ENCODE assay signal across 8 mouse cellular contexts in genomic region chr2:79635426-79636291, GRCm38 (mm10). TPM values are rescaled to one million over a fixed set of nuclear protein-coding genes. Genes with fewer than 3 reads are reported as not detected.
DNase-seq lines count a peak whose midpoint lies in the region; ATAC-seq and TF ChIP-seq lines count a peak whose summit lies in the region.

No protein-coding gene starts in this region.

- TF ChIP-seq EP300 in heart, adult 2 months (IDR thresholded peaks at IDR 0.05; ENCODE audit: insufficient read depth, low read depth, low read length): peak; percentile 67; the same call in 1 of the 2 replicates

- H3K27me3 ChIP-seq in embryonic facial prominence, embryonic 11.5 days (ENCODE audit: control insufficient read depth, insufficient read depth, low read length): no peaks in the 10 kb centered on the region
- H3K27me3 ChIP-seq in heart, adult 2 months (ENCODE audit: control insufficient read depth, insufficient read depth, low read length): no peaks in the 10 kb centered on the region
- no peaks in the 10 kb centered on the region for H3K27me3 ChIP-seq in kidney, adult 2 months (replicated peaks; ENCODE audit: control insufficient read depth, insufficient read depth, low read length)
- no peaks in the 10 kb centered on the region for H3K27me3 ChIP-seq in limb, embryonic 14.5 days (ENCODE audit: control insufficient read depth, insufficient read depth, low read length)
- H3K27me3 ChIP-seq in midbrain, embryonic 16.5 days (ENCODE audit: control insufficient read depth, insufficient read depth, low read depth, low read length): no peaks in the 10 kb centered on the region

- peak overlapping the region; percentile 6; the same call in 1 of the 2 replicates for H3K27ac ChIP-seq in embryonic facial prominence, embryonic 11.5 days (replicated peaks; ENCODE audit: low read depth, low read length)
- H3K27ac ChIP-seq in heart, adult 2 months: peak overlapping the region; percentile 96
- peak overlapping the region; percentile 97 for H3K27ac ChIP-seq in kidney, adult 2 months (ENCODE audit: insufficient read depth, low read depth, low read length)
- H3K27ac ChIP-seq in limb, embryonic 14.5 days (replicated peaks; ENCODE audit: low read depth, low read length): peak overlapping the region; percentile 74
- peak overlapping the region; percentile 82 for H3K27ac ChIP-seq in midbrain, embryonic 16.5 days (ENCODE audit: low read length)

- ATAC-seq in embryonic facial prominence, embryonic 11.5 days (replicated peaks; ENCODE audit: insufficient number of reproducible peaks, low FRiP score, low TSS enrichment, low read depth): peak; percentile 87
- ATAC-seq in limb, embryonic 14.5 days (ENCODE audit: low FRiP score, low read depth): no peak
- peak; percentile 92 for ATAC-seq in midbrain, embryonic 16.5 days

- H3K9ac ChIP-seq in embryonic facial prominence, embryonic 11.5 days (replicated peaks; ENCODE audit: low read length): peak overlapping the region; percentile 77
- peak overlapping the region; percentile 95 for H3K9ac ChIP-seq in heart, adult 2 months (ENCODE audit: low read depth, low read length)
- peak overlapping the region; percentile 81 for H3K9ac ChIP-seq in limb, embryonic 14.5 days (ENCODE audit: low read depth, low read length, severe bottlenecking)
- H3K9ac ChIP-seq in midbrain, embryonic 16.5 days (ENCODE audit: low read depth, low read length): peak overlapping the region; percentile 90

- no peaks in the 10 kb centered on the region for H3K36me3 ChIP-seq in embryonic facial prominence, embryonic 11.5 days (replicated peaks; ENCODE audit: control insufficient read depth, insufficient read depth, low read depth, low read length)
- peaks cover 31% of the 10 kb centered on the region for H3K36me3 ChIP-seq in heart, adult 2 months (ENCODE audit: control insufficient read depth, insufficient read depth, low read length)
- peaks cover 8% of the 10 kb centered on the region for H3K36me3 ChIP-seq in kidney, adult 2 months (ENCODE audit: control insufficient read depth, insufficient read depth, low read length)
- peaks cover 6% of the 10 kb centered on the region; the same call in 1 of the 2 replicates for H3K36me3 ChIP-seq in limb, embryonic 14.5 days (ENCODE audit: control insufficient read depth, insufficient read depth, low read length)
- H3K36me3 ChIP-seq in midbrain, embryonic 16.5 days (ENCODE audit: control insufficient read depth, insufficient read depth, low read length): no peaks in the 10 kb centered on the region

- no peaks in the 10 kb centered on the region for H3K9me3 ChIP-seq in embryonic facial prominence, embryonic 11.5 days (replicated peaks; ENCODE audit: control insufficient read depth, low read length)
- H3K9me3 ChIP-seq in limb, embryonic 14.5 days (ENCODE audit: control insufficient read depth, low read length): no peaks in the 10 kb centered on the region
- H3K9me3 ChIP-seq in midbrain, embryonic 16.5 days (replicated peaks; ENCODE audit: control insufficient read depth, low read length, poor library complexity, severe bottlenecking): no peaks in the 10 kb centered on the region

- peak; percentile 59; the same call in 1 of the 2 replicates for TF ChIP-seq POLR2A in heart, adult 2 months (IDR thresholded peaks at IDR 0.05; ENCODE audit: insufficient read depth, low read depth, low read length)
- TF ChIP-seq POLR2A in kidney, adult 2 months (IDR thresholded peaks at IDR 0.05; ENCODE audit: low read depth, low read length): no peak
- TF ChIP-seq POLR2A in limb, embryonic 14.5 days (IDR thresholded peaks at IDR 0.05; ENCODE audit: borderline replicate concordance, extremely low read depth, insufficient read depth, insufficient read length): 0 out of 2 replicates have a peak, but pooled peaks have one; percentile 0

- TF ChIP-seq CTCF in heart, adult 2 months (IDR thresholded peaks at IDR 0.05): peak; percentile 26; the same call in 1 of the 2 replicates
- no peak for TF ChIP-seq CTCF in kidney, adult 2 months (conservative IDR thresholded peaks at IDR 0.05; ENCODE audit: insufficient read depth, insufficient read length, low read depth, low read length)

- peak overlapping the region; percentile 94 for H3K4me2 ChIP-seq in embryonic facial prominence, embryonic 11.5 days (ENCODE audit: low read depth, low read length)
- H3K4me2 ChIP-seq in limb, embryonic 14.5 days (replicated peaks; ENCODE audit: low read depth, low read length, severe bottlenecking): peak overlapping the region; percentile 86
- H3K4me2 ChIP-seq in midbrain, embryonic 16.5 days (ENCODE audit: low read length): peak overlapping the region; percentile 93

- peak overlapping the region; percentile 77 for H3K4me3 ChIP-seq in embryonic facial prominence, embryonic 11.5 days (ENCODE audit: low read depth, low read length)
- H3K4me3 ChIP-seq in heart, adult 2 months: peak overlapping the region; percentile 98
- peak overlapping the region; percentile 98 for H3K4me3 ChIP-seq in kidney, adult 2 months (ENCODE audit: insufficient read depth, low read depth, low read length)
- H3K4me3 ChIP-seq in limb, embryonic 14.5 days (replicated peaks; ENCODE audit: low read length): peak overlapping the region; percentile 90
- H3K4me3 ChIP-seq in midbrain, embryonic 16.5 days (ENCODE audit: low read depth, low read length): peak overlapping the region; percentile 95

- intact Hi-C loops in heart, adult 2 months (cut with DNase I): no loop called here

- DNase-seq in 416B (ENCODE audit: low read depth): peak; percentile 92
- peak; percentile 81 for DNase-seq in adrenal gland, postnatal 14 days
- DNase-seq in embryonic facial prominence, embryonic 11.5 days (ENCODE audit: low spot score): peak; percentile 57
- peak; percentile 87 to 88 for DNase-seq in heart, adult 2 months
- peak; percentile 83 for DNase-seq in kidney, adult 2 months
- peak; percentile 48 for DNase-seq in limb, embryonic 14.5 days (ENCODE audit: low spot score)
- peak; percentile 67 to 69 for DNase-seq in spleen, postnatal 10 days (ENCODE audit: low spot score in 2 of 2)

- WGBS in embryonic facial prominence, embryonic 11.5 days: under 1% methylated on average over 80 of the region's 83 CpGs
- WGBS in heart, adult 2 months: under 1% methylated on average over 80 of the region's 83 CpGs
- under 1% methylated on average over 83 of the region's 83 CpGs for WGBS in kidney, adult 2 months
- under 1% methylated on average over 62 of the region's 83 CpGs for WGBS in limb, embryonic 14.5 days
- under 1% methylated on average over 64 of the region's 83 CpGs for WGBS in midbrain, embryonic 16.5 days

- H3K79me2 ChIP-seq in heart, adult 2 months (replicated peaks; ENCODE audit: control insufficient read depth, insufficient read depth, low read length): peaks cover 3% of the 10 kb centered on the region; the same call in 1 of the 2 replicates

- no peaks in the 10 kb centered on the region for H3K4me1 ChIP-seq in embryonic facial prominence, embryonic 11.5 days (ENCODE audit: control insufficient read depth, insufficient read depth, low read length)
- peaks cover 10% of the 10 kb centered on the region for H3K4me1 ChIP-seq in heart, adult 2 months (ENCODE audit: control insufficient read depth, insufficient read depth, low read length)
- H3K4me1 ChIP-seq in kidney, adult 2 months (ENCODE audit: control insufficient read depth, insufficient read depth, low read length): peaks cover 14% of the 10 kb centered on the region
- peaks cover 10% of the 10 kb centered on the region for H3K4me1 ChIP-seq in limb, embryonic 14.5 days (ENCODE audit: control insufficient read depth, insufficient read depth, low read length)
- H3K4me1 ChIP-seq in midbrain, embryonic 16.5 days (ENCODE audit: control insufficient read depth, insufficient read depth, low read length): peaks cover 7% of the 10 kb centered on the region

RNA-seq across cellular contexts. Expression of gene Itprid2, which starts 0.5 kb away (rescaled TPM):
- 48.5 and 54.2 TPM in 2 replicates for total RNA-seq in adrenal gland, postnatal 14 days (2021)
- 10.5 and 11.2 TPM in 2 replicates for polyA plus RNA-seq in embryonic facial prominence, embryonic 11.5 days (2014; fragmentation: Nextera tagmentation; extraction: Ambion mirVana)
- total RNA-seq in heart, adult 2 months (2021): 10 to 100 TPM; 19.3 to 24.0 TPM
- polyA plus RNA-seq in heart, adult 2 months (2012; rRNA removed): 6.5 and 9.6 TPM in 2 replicates
- 17.0 and 22.8 TPM in 2 replicates for polyA plus RNA-seq in kidney, adult 2 months (2012; rRNA removed)
- polyA plus RNA-seq in limb, embryonic 14.5 days (2012; rRNA removed): 9.0 and 9.3 TPM in 2 replicates
- 14.8 and 17.0 TPM in 2 replicates for polyA plus RNA-seq in limb, embryonic 14.5 days (2014; fragmentation: Nextera tagmentation; extraction: Ambion mirVana)
- polyA plus RNA-seq in midbrain, embryonic 16.5 days (2015; fragmentation: Nextera tagmentation; extraction: Ambion mirVana): 3.5 and 4.2 TPM in 2 replicates

Comparison
In these comparisons a context has a peak if more than half of its experiments do, and no peak if none do; other contexts are left out.
1. H3K27ac ChIP-seq: peak in every context shown above with its lines; median percentile 97 in kidney, adult 2 months; 96 in heart, adult 2 months; 82 in midbrain, embryonic 16.5 days; 74 in limb, embryonic 14.5 days; 6 in embryonic facial prominence, embryonic 11.5 days.